Comparison of ENCODE assay signal across 7 mouse cellular contexts in the genomic region with DNA sequence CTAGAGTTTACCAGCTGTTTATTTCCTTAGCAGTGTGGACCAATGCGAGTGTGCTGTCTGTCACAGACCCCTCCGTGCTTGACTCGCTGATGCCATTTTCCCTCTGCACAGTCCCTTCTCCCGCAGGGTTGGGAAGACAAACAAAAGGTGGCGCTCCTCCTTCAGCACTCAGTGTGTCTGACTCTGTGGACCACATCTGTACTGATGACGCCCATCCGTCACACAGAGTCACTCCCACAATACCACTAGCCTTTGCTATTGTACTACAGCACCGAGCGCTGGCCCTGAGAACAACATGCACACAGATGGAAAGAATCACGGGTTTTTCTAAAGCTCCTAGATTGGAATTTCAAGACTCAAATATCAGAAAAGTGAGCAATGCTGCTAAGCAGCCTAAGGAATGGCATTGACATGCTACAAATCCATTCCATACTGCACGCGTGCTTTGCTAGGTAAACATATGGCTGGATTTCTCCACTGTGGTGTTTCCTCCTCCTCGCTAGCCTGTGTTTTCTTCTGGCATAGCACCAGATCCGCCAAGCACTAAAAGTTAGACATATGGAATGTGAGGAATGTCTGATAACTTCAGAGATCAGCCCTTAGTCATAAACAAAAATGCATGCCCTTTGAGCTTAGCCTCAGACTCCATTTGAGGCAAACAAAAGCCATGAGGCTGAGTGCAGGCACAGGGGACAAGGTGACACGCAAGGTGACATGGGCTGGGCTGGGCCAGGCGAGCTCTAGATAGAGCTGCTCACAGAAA. TPM values are rescaled to one million over a fixed set of nuclear protein-coding genes. Genes with fewer than 3 reads are reported as not detected.
A peak's percentile ranks its signal among the peaks of the same experiment; 100 is the strongest.
DNase-seq lines count a peak whose midpoint lies in the region; ATAC-seq and TF ChIP-seq lines count a peak whose summit lies in the region.

No protein-coding gene starts in this region.

- H3K4me1 ChIP-seq in limb, embryonic 12.5 days (replicated peaks): peaks cover 46% of the 10 kb centered on the region

- H3K27ac ChIP-seq in limb, embryonic 12.5 days: peak overlapping the region; percentile 77

- no peaks in the 10 kb centered on the region for H3K36me3 ChIP-seq in limb, embryonic 12.5 days

- no peak overlapping the region for H3K4me3 ChIP-seq in limb, embryonic 12.5 days (replicated peaks)

- ATAC-seq in Patski: peak; percentile 78
- ATAC-seq in limb, embryonic 12.5 days (ENCODE audit: insufficient number of reproducible peaks, insufficient read depth, low FRiP score, low TSS enrichment, low read depth): peak; percentile 75

- TF ChIP-seq CTCF in Patski (IDR thresholded peaks at IDR 0.05): peak; percentile 57

- DNase-seq in Patski (ENCODE audit: low read depth, low spot score): peak; percentile 51
- peak; percentile 64 for DNase-seq in embryo, embryonic 10.5 days (ENCODE audit: low spot score)
- DNase-seq in heart, postnatal 4 days: peak; percentile 49
- DNase-seq in neural tube, embryonic 10.5 days (ENCODE audit: extremely low spot score, low spot score): peak; percentile 41
- DNase-seq in T-cell, adult 2 months (ENCODE audit: low spot score): no peak
- DNase-seq in cerebellum, postnatal 14 days: no peak

- in situ Hi-C loops in Patski (cut with MboI; ENCODE audit: low pct_unique_long_range_greater_than_20kb): loop anchor here (5.0 to 10.0 kb wide), 3 partner anchors 60 to 85 kb away; partner anchors contain the start of gene Wwc2

- H3K9me3 ChIP-seq in limb, embryonic 12.5 days: no peaks in the 10 kb centered on the region

- H3K4me2 ChIP-seq in limb, embryonic 12.5 days: peak overlapping the region; percentile 17; the same call in 1 of the 2 replicates

- no peak overlapping the region for H3K9ac ChIP-seq in limb, embryonic 12.5 days (replicated peaks)

- CTCF ChIA-PET in Patski (lab: Charles Lee): interaction anchor here (0.9 to 4.0 kb wide), 8 partner anchors 12 to 84 kb away, joined by 3 to 18 read pairs (median 4); no protein-coding TSS in a partner anchor

- H3K27me3 ChIP-seq in Patski: no peaks in the 10 kb centered on the region
- H3K27me3 ChIP-seq in limb, embryonic 12.5 days: no peaks in the 10 kb centered on the region

- 56% methylated on average over 16 of the region's 16 CpGs for WGBS in limb, embryonic 12.5 days

- POLR2A ChIA-PET in Patski (lab: Charles Lee): no interaction called here

RNA-seq across cellular contexts. Expression of gene Wwc2, which starts 58.5 kb away (rescaled TPM):
- polyA plus RNA-seq in Patski (2021): 62.1 TPM
- 10 to 100 TPM; 47.4 to 47.9 TPM for total RNA-seq in heart, postnatal 4 days (2021)
- polyA plus RNA-seq in limb, embryonic 12.5 days (2016; fragmentation: Nextera tagmentation; extraction: Ambion mirVana): 17.0 and 17.6 TPM in 2 replicates

Comparison
In these comparisons a context has a peak if more than half of its experiments do, and no peak if none do; other contexts are left out.
1. DNase-seq: peak in Patski (single experiment), embryo, embryonic 10.5 days (single experiment), heart, postnatal 4 days (single experiment) and neural tube, embryonic 10.5 days (single experiment); none in T-cell, adult 2 months (single experiment) and cerebellum, postnatal 14 days (0 of 2).